Mouse (Mus musculus) embryonic facial prominence, embryonic 11.5 days (tissue): Measurements from ENCODE around the gene Lcn6. TPM values are rescaled to one million over a fixed set of nuclear protein-coding genes. Genes with fewer than 3 reads are reported as not detected.

Source experiments
- polyA plus RNA-seq: library from polyadenylated mRNA; unstranded; fragments of >200 nt; fragmentation: Nextera tagmentation; extraction: Ambion mirVana; gene quantifications from 2 replicates; pipeline ENCODE4 v1.2.1, GENCODE M21; 2014

Gene Lcn6
- polyA plus RNA-seq, 1 experiment from 2014 or later: not detected

Other genes with a start within 250 kb of the Lcn6 start
- 2.2 TPM in 2 replicates for gene Abca2, start 248.1 kb upstream of the Lcn6 start, polyA plus RNA-seq
- 0.71 TPM in 1 of 2 replicates, not detected in the other for gene Clic3, start 219.9 kb upstream of the Lcn6 start, polyA plus RNA-seq
- gene Paxx, start 215.7 kb upstream of the Lcn6 start, polyA plus RNA-seq: 12.4 and 14.3 TPM in 2 replicates
- gene Ptgds, start 206.7 kb upstream of the Lcn6 start, polyA plus RNA-seq: 0.26 and 0.28 TPM in 2 replicates
- gene Lcn12, start 182.9 kb upstream of the Lcn6 start, polyA plus RNA-seq: not detected in 2 replicates
- gene Fbxw5, start 176.0 kb upstream of the Lcn6 start, polyA plus RNA-seq: 51.1 and 56.4 TPM in 2 replicates
- gene C8g, start 175.1 kb upstream of the Lcn6 start, polyA plus RNA-seq: 3.8 and 4.3 TPM in 2 replicates
- 35.6 and 36.0 TPM in 2 replicates for gene Traf2, start 129.8 kb upstream of the Lcn6 start, polyA plus RNA-seq
- gene Edf1, start 118.9 kb upstream of the Lcn6 start, polyA plus RNA-seq: 336 and 375 TPM in 2 replicates
- 1.2 and 8.5 TPM in 2 replicates for gene Mamdc4, start 101.9 kb upstream of the Lcn6 start, polyA plus RNA-seq
- 145 and 157 TPM in 2 replicates for gene Phpt1, start 101.6 kb upstream of the Lcn6 start, polyA plus RNA-seq
- gene Ajm1, start 95.0 kb upstream of the Lcn6 start, polyA plus RNA-seq: 0.07 and 0.25 TPM in 2 replicates
- gene Rabl6, start 68.3 kb upstream of the Lcn6 start, polyA plus RNA-seq: 44.3 and 46.0 TPM in 2 replicates
- 0.15 and 0.18 TPM in 2 replicates for gene Ccdc183, start 59.1 kb upstream of the Lcn6 start, polyA plus RNA-seq
- gene Tmem141, start 54.8 kb upstream of the Lcn6 start, polyA plus RNA-seq: 17.5 and 18.7 TPM in 2 replicates
- gene Fcna, start 48.8 kb upstream of the Lcn6 start, polyA plus RNA-seq: 0.52 and 0.81 TPM in 2 replicates
- gene Lcn8, start 23.7 kb upstream of the Lcn6 start, polyA plus RNA-seq: not detected in 2 replicates
- gene Lcn5, start 18.8 kb upstream of the Lcn6 start, polyA plus RNA-seq: not detected in 2 replicates
- gene Lcn10, start 5.9 kb downstream of the Lcn6 start, polyA plus RNA-seq: not detected in 2 replicates
- not detected in 2 replicates for gene Obp2a, start 23.3 kb downstream of the Lcn6 start, polyA plus RNA-seq
- 66.2 and 72.5 TPM in 2 replicates for gene Bmyc, start 30.0 kb downstream of the Lcn6 start, polyA plus RNA-seq
- gene Obp2b, start 60.2 kb downstream of the Lcn6 start, polyA plus RNA-seq: not detected in 2 replicates
- gene Lcn3, start 88.8 kb downstream of the Lcn6 start, polyA plus RNA-seq: not detected in 2 replicates
- not detected in 2 replicates for gene Lcn11, start 100.2 kb downstream of the Lcn6 start, polyA plus RNA-seq
- not detected in 2 replicates for gene Gm13539, start 105.5 kb downstream of the Lcn6 start, polyA plus RNA-seq
- not detected in 2 replicates for gene Glt6d1, start 139.1 kb downstream of the Lcn6 start, polyA plus RNA-seq
- not detected in 2 replicates for gene Lcn9, start 146.4 kb downstream of the Lcn6 start, polyA plus RNA-seq
- not detected in 2 replicates for gene Sohlh1, start 170.5 kb downstream of the Lcn6 start, polyA plus RNA-seq
- 0.10 and 0.28 TPM in 2 replicates for gene Kcnt1, start 186.9 kb downstream of the Lcn6 start, polyA plus RNA-seq